Mouse (Mus musculus): ENCODE measurements around the gene Thtpa. TPM values are rescaled to one million over a fixed set of nuclear protein-coding genes. Genes with fewer than 3 reads are reported as not detected.
A peak's percentile ranks its signal among the peaks of the same experiment; 100 is the strongest.

Thtpa gene
- polyA plus RNA-seq, 1 experiment from 2014 or later: 8.8 TPM

DNA sequence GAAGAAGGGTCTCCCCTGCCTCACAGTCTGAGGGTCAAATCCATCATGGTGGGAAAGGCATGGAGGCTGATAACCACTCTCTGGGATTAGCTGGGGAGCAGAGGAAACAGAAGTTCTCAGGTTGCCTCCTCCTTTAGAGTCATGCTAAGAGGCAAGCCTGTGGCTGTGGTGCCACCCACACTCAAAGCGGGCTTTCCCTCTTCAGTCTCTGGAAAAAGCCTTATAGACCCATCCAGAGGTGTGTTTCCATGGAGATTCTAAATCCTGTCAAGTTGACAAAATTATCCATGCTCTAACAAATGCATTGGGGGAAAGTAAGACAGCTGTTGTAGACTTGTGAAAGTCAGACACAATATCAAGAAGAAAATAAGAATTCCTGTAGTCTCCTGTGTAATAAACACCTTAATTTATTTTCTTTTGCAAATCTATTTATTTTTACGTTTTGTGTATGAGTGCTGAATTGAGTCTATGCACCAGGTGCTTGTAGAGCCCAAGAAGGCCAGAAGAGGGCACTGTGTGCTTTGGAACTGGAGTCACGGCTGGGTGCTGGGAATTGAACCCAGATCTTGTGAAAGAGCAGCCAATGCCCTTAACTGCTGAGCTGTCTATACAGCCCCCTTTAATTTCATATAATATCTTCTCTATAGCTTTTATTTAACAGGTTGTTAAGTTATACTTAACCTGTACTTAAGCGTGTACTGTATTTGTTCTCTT is 25.0 kb downstream of the Thtpa start:
- 0 out of 2 replicates have a peak, but pooled peaks cover 5% of the 10 kb centered on the region for H3K4me1 ChIP-seq (replicated peaks; ENCODE audit: control insufficient read depth, insufficient read depth, low read length)
- peak; percentile 53 for TF ChIP-seq CTCF (IDR thresholded peaks at IDR 0.05; ENCODE audit: low read depth)
- no peaks in the 10 kb centered on the region for H3K9me3 ChIP-seq (ENCODE audit: control insufficient read depth)
- no peak overlapping the region for H3K9ac ChIP-seq (ENCODE audit: low read depth, low read length)
- no peaks in the 10 kb centered on the region for H3K36me3 ChIP-seq (ENCODE audit: control insufficient read depth, insufficient read depth)
- no peak overlapping the region for H3K27ac ChIP-seq (ENCODE audit: low read depth, low read length)
- WGBS: 70% methylated on average over 4 of the region's 4 CpGs
- no peak overlapping the region for H3K4me3 ChIP-seq (ENCODE audit: low read depth, low read length)
- H3K4me2 ChIP-seq (replicated peaks; ENCODE audit: low read depth): no peak overlapping the region
- no peak for ATAC-seq
- H3K27me3 ChIP-seq (replicated peaks; ENCODE audit: control insufficient read depth, insufficient read depth, low read length): peaks cover 25% of the 10 kb centered on the region

DNA sequence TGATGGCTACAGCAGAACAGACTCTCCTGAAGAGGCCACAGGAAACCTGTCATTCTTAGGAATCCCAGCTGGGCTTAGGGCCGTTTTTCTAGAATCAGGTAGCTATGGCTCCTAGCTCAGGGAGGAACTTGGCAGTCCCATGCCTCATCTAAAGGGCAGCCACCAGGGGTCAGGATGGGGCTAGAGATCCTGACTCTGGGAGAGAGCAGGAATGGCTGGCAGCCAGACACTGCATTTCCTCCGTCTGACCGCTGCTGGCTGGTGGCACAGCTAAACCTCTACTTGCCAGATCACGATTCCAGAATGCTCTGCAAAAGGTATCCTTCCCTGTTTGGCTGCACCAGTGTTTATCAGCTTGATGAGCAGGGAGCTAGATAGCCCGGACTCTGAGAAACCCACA is 27.4 kb downstream of the Thtpa start:
- TF ChIP-seq CTCF (IDR thresholded peaks at IDR 0.05; ENCODE audit: low read depth): peak; percentile 92
- peak; percentile 85 for ATAC-seq
- Histone ChIP-seq H3K4me2 (replicated peaks; ENCODE audit: low read depth) (peak overlapping the region; percentile 37), H3K27ac (ENCODE audit: low read depth, low read length) (no peak overlapping the region), H3K4me3 (ENCODE audit: low read depth, low read length) (no peak overlapping the region), H3K27me3 (replicated peaks; ENCODE audit: control insufficient read depth, insufficient read depth, low read length) (peaks cover 5% of the 10 kb centered on the region; the same call in 1 of the 2 replicates), H3K9me3 (ENCODE audit: control insufficient read depth) (no peaks in the 10 kb centered on the region), H3K4me1 (replicated peaks; ENCODE audit: control insufficient read depth, insufficient read depth, low read length) (no peaks in the 10 kb centered on the region), H3K36me3 (ENCODE audit: control insufficient read depth, insufficient read depth) (no peaks in the 10 kb centered on the region), H3K9ac (ENCODE audit: low read depth, low read length) (no peak overlapping the region)
- WGBS: 7% methylated on average over 5 of the region's 5 CpGs

DNA sequence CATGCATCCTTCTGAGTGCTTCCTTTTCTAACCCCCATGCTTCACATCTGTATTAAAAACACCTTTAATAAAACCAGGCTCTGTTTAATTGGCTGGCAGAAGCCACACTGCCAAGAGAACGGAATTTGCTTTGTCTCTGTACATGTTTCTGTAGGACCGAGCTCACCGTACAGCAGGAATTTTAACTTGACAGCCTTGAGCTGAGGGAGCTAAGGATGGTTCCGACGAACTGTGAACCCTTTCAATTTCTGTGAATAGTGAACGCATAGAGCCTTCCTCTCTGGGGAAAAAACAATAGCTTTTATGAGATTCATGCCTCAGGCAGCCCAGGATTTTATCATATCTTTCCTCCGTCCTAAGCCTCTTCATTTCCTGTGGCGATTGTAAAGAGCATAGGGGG is 27.8 kb downstream of the Thtpa start:
- peak overlapping the region; percentile 37 for H3K4me2 ChIP-seq (replicated peaks; ENCODE audit: low read depth)
- no peak for TF ChIP-seq CTCF (IDR thresholded peaks at IDR 0.05; ENCODE audit: low read depth)
- no peaks in the 10 kb centered on the region for H3K9me3 ChIP-seq (ENCODE audit: control insufficient read depth)
- H3K4me3 ChIP-seq (ENCODE audit: low read depth, low read length): no peak overlapping the region
- no peak overlapping the region for H3K27ac ChIP-seq (ENCODE audit: low read depth, low read length)
- H3K9ac ChIP-seq (ENCODE audit: low read depth, low read length): no peak overlapping the region
- ATAC-seq: no peak
- H3K36me3 ChIP-seq (ENCODE audit: control insufficient read depth, insufficient read depth): no peaks in the 10 kb centered on the region
- H3K27me3 ChIP-seq (replicated peaks; ENCODE audit: control insufficient read depth, insufficient read depth, low read length): peaks cover 1% of the 10 kb centered on the region; the same call in 1 of the 2 replicates
- H3K4me1 ChIP-seq (replicated peaks; ENCODE audit: control insufficient read depth, insufficient read depth, low read length): no peaks in the 10 kb centered on the region
- 47% methylated on average over 8 of the region's 8 CpGs for WGBS

DNA sequence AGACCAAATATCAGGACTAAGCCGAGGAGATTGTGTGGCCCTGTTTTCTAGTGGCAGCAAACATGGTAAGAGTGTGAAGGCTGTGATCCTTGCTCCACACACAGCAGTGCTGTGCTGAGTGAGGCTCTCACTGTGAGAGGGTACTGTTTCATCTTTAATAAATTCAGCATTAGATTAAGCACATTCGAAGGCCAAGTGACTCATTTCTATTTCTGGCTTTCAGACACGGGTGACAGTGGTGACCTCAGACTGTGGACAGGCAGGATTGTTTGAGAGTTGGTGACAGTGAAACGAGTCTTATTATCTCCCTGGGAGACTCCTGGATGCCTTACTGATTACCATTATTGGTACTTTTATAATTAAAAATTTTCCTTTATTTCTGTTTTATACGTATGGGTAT is 31.1 kb downstream of the Thtpa start:
- WGBS: 78% methylated on average over 5 of the region's 5 CpGs
- no peak for ATAC-seq
- no peak overlapping the region for H3K4me3 ChIP-seq (ENCODE audit: low read depth, low read length)

DNA sequence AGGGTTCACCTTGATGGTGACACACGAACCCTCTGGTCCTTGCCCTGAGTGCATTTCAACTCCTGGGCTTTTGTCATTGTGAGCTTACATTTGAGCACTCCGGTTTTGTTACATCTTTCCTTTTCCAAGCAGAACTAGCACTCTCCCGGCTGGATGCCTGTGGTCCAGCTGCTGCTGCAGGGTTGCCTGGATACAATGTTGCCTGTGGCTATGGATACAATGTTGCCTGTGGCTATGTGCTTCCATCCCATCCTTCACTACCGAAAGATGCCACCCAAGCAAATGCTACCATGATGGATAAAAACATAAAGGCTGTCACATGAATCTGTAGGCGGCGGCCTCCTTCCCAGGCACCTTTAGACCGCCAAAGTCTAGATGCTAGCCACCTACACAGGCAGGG is 31.9 kb downstream of the Thtpa start:
- Histone ChIP-seq H3K36me3 (ENCODE audit: control insufficient read depth, insufficient read depth) (no peaks in the 10 kb centered on the region), H3K27ac (ENCODE audit: low read depth, low read length) (no peak overlapping the region), H3K4me2 (replicated peaks; ENCODE audit: low read depth) (no peak overlapping the region), H3K9me3 (ENCODE audit: control insufficient read depth) (no peaks in the 10 kb centered on the region), H3K9ac (ENCODE audit: low read depth, low read length) (no peak overlapping the region), H3K4me1 (replicated peaks; ENCODE audit: control insufficient read depth, insufficient read depth, low read length) (no peaks in the 10 kb centered on the region), H3K27me3 (replicated peaks; ENCODE audit: control insufficient read depth, insufficient read depth, low read length) (no peaks in the 10 kb centered on the region), H3K4me3 (ENCODE audit: low read depth, low read length) (no peak overlapping the region)
- 86% methylated on average over 7 of the region's 7 CpGs for WGBS
- no peak for ATAC-seq
- no peak for TF ChIP-seq CTCF (IDR thresholded peaks at IDR 0.05; ENCODE audit: low read depth)

More for the DNA sequence above, 31.1 kb downstream of the Thtpa start:
- Histone ChIP-seq H3K4me1 (replicated peaks; ENCODE audit: control insufficient read depth, insufficient read depth, low read length) (no peaks in the 10 kb centered on the region), H3K27me3 (replicated peaks; ENCODE audit: control insufficient read depth, insufficient read depth, low read length) (no peaks in the 10 kb centered on the region), H3K27ac (ENCODE audit: low read depth, low read length) (no peak overlapping the region), H3K36me3 (ENCODE audit: control insufficient read depth, insufficient read depth) (no peaks in the 10 kb centered on the region), H3K9me3 (ENCODE audit: control insufficient read depth) (no peaks in the 10 kb centered on the region), H3K4me2 (replicated peaks; ENCODE audit: low read depth) (no peak overlapping the region), H3K9ac (ENCODE audit: low read depth, low read length) (no peak overlapping the region)
- TF ChIP-seq CTCF (IDR thresholded peaks at IDR 0.05; ENCODE audit: low read depth): no peak

DNA sequence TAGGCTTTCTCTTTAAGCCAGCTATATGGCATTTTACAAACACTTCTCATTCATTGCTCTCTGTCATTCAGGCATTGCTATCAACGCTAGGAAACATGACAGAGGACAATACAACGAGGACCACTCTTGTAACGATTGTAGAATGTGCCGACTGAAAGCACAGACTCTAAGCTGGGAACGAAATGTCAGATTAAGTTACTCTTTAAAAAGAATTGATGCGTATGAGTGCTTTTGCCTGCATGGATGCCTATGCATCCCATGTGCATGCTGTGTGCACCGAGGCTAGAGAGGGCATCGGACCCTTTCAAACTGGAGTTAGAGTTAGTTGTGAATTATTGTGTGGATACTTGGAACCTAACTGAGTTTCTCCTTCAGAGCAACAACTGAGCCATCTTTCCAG is 41.1 kb downstream of the Thtpa start:
- H3K27ac ChIP-seq (ENCODE audit: low read depth, low read length): no peak overlapping the region
- H3K4me2 ChIP-seq (replicated peaks; ENCODE audit: low read depth): no peak overlapping the region
- H3K4me3 ChIP-seq (ENCODE audit: low read depth, low read length): no peak overlapping the region
- no peaks in the 10 kb centered on the region for H3K9me3 ChIP-seq (ENCODE audit: control insufficient read depth)
- no peaks in the 10 kb centered on the region for H3K4me1 ChIP-seq (replicated peaks; ENCODE audit: control insufficient read depth, insufficient read depth, low read length)
- WGBS: 67% methylated on average over 8 of the region's 8 CpGs
- no peak overlapping the region for H3K9ac ChIP-seq (ENCODE audit: low read depth, low read length)
- no peak for TF ChIP-seq CTCF (IDR thresholded peaks at IDR 0.05; ENCODE audit: low read depth)
- H3K36me3 ChIP-seq (ENCODE audit: control insufficient read depth, insufficient read depth): no peaks in the 10 kb centered on the region
- no peaks in the 10 kb centered on the region for H3K27me3 ChIP-seq (replicated peaks; ENCODE audit: control insufficient read depth, insufficient read depth, low read length)
- no peak for ATAC-seq

Data from intestine, postnatal 0 days (tissue).